Mouse (Mus musculus) myocyte (in vitro differentiated cells): ENCODE results near the gene Vopp1.

Experiments
- CEBPB ChIP-seq: IDR thresholded peaks from 2 replicates; pipeline ENCODE4 v1.6.1; 2011; ENCODE audit warnings: mild to moderate bottlenecking, moderate library complexity; ENCODE audit not compliant: poor library complexity, insufficient read depth, severe bottlenecking
- E2F4 ChIP-seq: IDR thresholded peaks from one replicate; pipeline ENCODE4 v1.6.1; 2011; ENCODE audit warnings: mild to moderate bottlenecking, control low read depth, moderate library complexity; ENCODE audit not compliant: insufficient read depth
- MYOD1 ChIP-seq, 3 experiments: IDR thresholded peaks; one replicate each; pipeline ENCODE4 v1.6.1; 2011; ENCODE audit warnings: control low read depth in 2 of 3, low read depth in 2 of 3, mild to moderate bottlenecking in 2 of 3, moderate library complexity in 1 of 3; ENCODE audit not compliant: insufficient read length in 2 of 3, control insufficient read depth in 1 of 3
- POLR2A ChIP-seq: IDR thresholded peaks from one replicate; pipeline ENCODE4 v1.6.1; 2011; ENCODE audit warnings: low read depth, mild to moderate bottlenecking, control low read depth, moderate library complexity; ENCODE audit not compliant: insufficient read length
- POLR2AphosphoS2 ChIP-seq: IDR thresholded peaks from one replicate; pipeline ENCODE4 v1.6.1; 2011; ENCODE audit warnings: low read depth, control low read depth; ENCODE audit not compliant: insufficient read length
- TCF12 ChIP-seq: IDR thresholded peaks from one replicate; pipeline ENCODE4 v1.6.1; 2011; ENCODE audit warnings: mild to moderate bottlenecking, control low read depth; ENCODE audit not compliant: poor library complexity, insufficient read depth, severe bottlenecking
- USF1 ChIP-seq: IDR thresholded peaks from one replicate; pipeline ENCODE4 v1.6.1; 2011; ENCODE audit warnings: low read depth, mild to moderate bottlenecking, control low read depth, moderate library complexity

DNA sequence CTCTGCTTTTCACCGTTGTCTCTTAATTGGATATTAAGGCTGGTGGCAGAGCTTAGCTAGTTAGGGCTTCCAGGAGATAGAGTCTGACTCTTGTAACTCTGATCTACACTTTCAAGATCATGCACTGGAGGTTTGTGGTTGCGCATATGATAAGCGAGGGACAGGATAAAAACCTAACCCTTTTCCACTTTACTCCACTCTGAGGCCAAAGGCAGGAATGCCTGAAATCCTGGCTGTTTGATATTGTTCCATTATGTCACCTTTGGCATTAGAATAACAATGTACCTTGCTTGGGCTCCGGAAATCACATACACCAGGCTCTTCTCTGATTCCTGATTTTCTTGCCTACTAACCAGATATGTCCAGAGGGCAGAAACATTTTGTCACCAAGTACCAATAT is 123.3 kb downstream of the Vopp1 start:
- TF ChIP-seq POLR2A (no peak), CEBPB (no peak), E2F4 (no peak), MYOD1 (IDR thresholded peaks at IDR 0.05; ENCODE audit: control insufficient read depth in 1 of 3, insufficient read length in 2 of 3, low read depth in 2 of 3) (no peak), USF1 (no peak), TCF12 (no peak), POLR2AphosphoS2 (no peak)
